Mouse (Mus musculus) G1E-ER4 (cell line): Measurements from ENCODE around the gene Srebf1. TPM values are rescaled to one million over a fixed set of nuclear protein-coding genes. Genes with fewer than 3 reads are reported as not detected.

Source experiments
- GATA1 ChIP-seq: IDR thresholded peaks from one replicate; pipeline ENCODE4 v1.8.0; 2012; ENCODE audit warnings: low read length, inconsistent platforms
- polyA plus RNA-seq: library from polyadenylated mRNA; stranded (reverse); fragments of >175 nt; gene quantifications from 2 replicates; pipeline ENCODE4 v1.2.3, GENCODE M21; 2012

The Srebf1 gene
- polyA plus RNA-seq, 1 experiment: 421 TPM

DNA sequence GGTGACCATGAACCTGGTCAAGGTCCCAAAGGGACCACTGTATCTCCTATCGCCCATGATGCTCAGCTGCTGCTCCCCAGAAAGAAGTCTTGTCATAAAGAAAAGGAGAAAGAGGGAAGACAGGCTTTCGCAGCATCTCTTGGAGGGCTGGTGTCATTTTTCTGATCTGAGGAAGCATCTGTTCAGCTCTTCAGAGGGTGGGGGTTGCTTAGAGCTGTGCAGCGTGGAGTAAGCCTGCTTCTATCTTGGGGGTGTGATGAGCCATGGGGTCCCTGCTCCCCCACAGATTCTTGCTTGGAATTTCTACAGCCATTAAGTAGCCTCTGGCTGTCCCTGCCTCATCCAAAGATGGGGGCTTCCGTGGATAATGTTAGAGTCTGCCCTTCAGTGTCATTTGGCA is 64.1 kb downstream of the Srebf1 start:
- no peak for TF ChIP-seq GATA1

GRCm38 (mm10) chr11:60155690-60156089 is 66.7 kb downstream of the Srebf1 start:
- TF ChIP-seq GATA1: no peak

- no peak for TF ChIP-seq GATA1
These were observed 68.4 kb downstream of the Srebf1 start for GRCm38 (mm10) chr11:60153936-60154335.

- no peak for TF ChIP-seq GATA1
These were observed 70.0 kb downstream of the Srebf1 start for GRCm38 (mm10) chr11:60152339-60152738.

DNA sequence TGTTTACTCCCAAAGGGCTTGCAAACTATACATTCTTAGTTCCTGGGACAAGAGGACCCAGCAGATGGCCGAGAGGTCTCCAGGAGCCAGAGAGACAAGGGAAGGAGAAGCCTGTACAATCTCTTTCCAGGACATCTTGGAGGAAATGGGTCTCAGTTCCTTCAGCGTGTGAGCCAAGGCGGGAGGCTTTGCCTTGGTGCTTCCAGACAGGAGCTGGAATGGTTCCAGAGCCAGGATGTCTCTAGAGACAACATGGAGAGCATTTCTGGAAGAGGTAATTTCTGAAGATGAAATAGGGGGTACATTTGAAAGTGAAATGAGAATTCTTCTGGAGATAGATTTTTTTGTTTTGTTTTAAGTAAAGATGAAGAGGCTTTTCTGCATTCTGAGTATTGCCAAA is 71.7 kb downstream of the Srebf1 start:
- TF ChIP-seq GATA1: no peak

Other genes starting within 250 kb of the Srebf1 start
- gene Pemt, start 176.1 kb downstream of the Srebf1 start, polyA plus RNA-seq: 1.3 and 10.0 TPM in 2 replicates
- 133 and 134 TPM in 2 replicates for gene Rai1, start 117.6 kb downstream of the Srebf1 start, polyA plus RNA-seq
- 38.0 and 41.4 TPM in 2 replicates for gene Tom1l2, start 130.3 kb upstream of the Srebf1 start, polyA plus RNA-seq
- 0.04 and 0.08 TPM in 2 replicates for gene Drc3, start 130.7 kb upstream of the Srebf1 start, polyA plus RNA-seq
- gene Gid4, start 194.6 kb upstream of the Srebf1 start, polyA plus RNA-seq: 11.6 and 11.8 TPM in 2 replicates
- 79.2 and 117 TPM in 2 replicates for gene Atpaf2, start 195.9 kb upstream of the Srebf1 start, polyA plus RNA-seq
- 59.7 and 81.1 TPM in 2 replicates for gene Drg2, start 232.0 kb upstream of the Srebf1 start, polyA plus RNA-seq
- gene Myo15, start 246.8 kb upstream of the Srebf1 start, polyA plus RNA-seq: not detected in 2 replicates